Mouse (Mus musculus): ENCODE data around the gene Zfp362.

Gene Zfp362

GRCm38 (mm10) chr4:128806043-128806826, at the start of gene Zfp362:
TSS of gene Zfp362 (minus strand) at chr4:128806045.
- DNase-seq, result peak; percentile 70

- no peak for DNase-seq
These were observed 49.8 kb upstream of the Zfp362 start for GRCm38 (mm10) chr4:128855613-128856040.

DNA sequence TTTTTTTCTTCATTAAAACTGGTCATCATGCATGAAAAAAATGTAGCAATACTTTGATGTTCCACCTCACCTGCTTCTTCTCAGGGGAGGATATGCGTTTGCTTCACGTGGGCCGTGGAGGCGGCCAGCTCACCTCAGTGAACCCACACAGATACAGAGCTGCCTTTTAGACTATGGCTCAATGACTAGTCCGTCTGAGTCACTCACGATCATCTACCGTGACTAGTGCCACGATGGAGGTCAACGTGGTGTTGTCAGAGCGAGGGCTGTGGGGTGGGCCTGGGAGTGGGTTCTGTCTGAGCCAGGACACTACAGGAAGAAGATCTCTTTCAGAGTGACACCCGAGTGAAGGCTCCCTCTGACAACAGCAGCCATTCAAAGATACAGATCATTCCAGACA, 47.3 kb upstream of the Zfp362 start:
- DNase-seq, result no peak

DNA sequence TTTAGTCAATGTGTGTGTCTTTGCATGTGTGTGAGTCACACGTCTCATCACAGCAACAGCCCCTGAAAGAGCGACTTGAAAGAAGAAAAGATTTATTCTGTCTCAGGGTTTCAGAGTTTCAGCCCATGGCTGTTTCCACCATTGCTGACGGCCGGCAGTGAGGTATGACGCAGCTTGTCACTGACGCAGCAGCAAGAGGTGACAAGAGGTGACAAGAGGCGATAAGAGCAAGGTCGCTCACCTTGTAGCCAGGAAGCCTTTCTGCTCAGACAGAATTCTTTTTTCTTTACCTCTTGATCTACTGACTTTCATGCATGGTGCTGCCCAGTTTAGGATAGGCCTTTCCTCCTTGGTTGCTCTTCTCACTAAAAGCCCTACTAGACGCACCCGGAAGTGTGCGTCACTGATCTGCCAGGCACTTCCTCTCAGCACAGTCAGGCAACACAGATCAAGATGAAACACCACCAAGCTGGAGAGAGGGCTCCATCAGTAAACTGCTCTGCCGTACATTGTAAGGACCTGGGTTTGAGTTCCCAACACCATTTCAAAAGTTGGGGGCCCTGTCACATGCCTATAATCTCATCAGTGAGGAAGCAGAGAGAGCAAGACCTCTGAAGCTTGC, 46.5 kb upstream of the Zfp362 start:
- DNase-seq, result no peak

DNA sequence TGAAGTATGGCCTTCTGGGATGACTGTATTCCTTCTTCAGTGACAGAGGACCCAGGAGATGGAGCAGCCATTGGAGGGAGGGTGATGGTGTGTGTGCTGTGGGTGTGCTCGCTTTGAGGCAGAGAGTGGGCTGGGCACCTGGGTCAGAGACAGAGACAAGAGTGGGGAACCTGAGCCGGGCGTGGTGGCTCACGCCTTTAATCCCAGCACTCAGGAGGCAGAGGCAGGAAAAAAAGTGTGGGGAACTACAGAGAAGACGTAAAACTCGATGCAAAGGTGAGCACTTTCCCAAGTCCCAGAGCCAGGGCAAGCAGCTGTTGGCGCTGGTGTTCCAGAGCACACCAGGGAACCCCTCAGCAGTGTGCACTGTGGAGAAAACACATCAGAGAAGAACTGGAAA, 43.8 kb upstream of the Zfp362 start:
- no peak for DNase-seq

DNA sequence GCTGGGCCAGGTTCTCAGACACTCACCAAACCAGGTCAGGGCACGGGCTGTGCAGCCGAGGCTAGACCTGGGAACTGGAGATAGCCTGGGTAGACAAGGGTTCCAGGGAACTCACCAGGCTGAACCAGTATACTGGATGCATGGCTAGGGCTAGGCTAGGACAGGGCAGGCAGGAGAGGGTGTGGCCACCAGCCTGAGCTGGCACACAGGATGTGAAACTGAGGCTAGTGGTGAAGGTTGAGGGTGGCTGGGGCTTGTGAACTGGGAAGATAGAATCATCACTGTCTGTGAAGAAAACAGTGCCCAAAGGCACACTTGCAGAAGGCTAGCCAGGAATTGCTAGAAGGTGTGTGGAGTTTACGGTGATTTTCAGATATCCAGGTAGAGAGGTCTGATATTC, 43.1 kb upstream of the Zfp362 start:
- DNase-seq, result no peak

- DNase-seq, result no peak
These were observed 39.6 kb upstream of the Zfp362 start for GRCm38 (mm10) chr4:128845367-128845973.

DNA sequence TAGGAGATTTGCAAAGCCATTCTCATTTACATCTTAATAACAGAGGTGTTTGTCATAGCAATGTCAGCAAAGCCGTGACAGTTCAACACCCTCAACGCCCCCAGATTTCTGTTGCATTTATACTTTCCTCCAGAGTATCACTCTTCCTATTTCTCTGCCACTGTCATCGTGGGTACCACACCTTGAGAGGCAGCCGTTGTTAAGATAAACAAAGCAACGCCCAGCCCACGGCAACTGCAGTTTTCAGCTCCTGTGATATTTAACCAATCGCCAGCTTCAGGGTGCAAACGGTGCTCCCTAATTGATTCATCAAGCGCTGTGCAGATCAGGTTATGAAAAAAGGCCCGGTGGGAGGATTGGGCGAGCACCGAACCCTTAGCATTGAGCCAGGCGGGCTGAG, 38.7 kb upstream of the Zfp362 start:
- DNase-seq, result no peak

DNA sequence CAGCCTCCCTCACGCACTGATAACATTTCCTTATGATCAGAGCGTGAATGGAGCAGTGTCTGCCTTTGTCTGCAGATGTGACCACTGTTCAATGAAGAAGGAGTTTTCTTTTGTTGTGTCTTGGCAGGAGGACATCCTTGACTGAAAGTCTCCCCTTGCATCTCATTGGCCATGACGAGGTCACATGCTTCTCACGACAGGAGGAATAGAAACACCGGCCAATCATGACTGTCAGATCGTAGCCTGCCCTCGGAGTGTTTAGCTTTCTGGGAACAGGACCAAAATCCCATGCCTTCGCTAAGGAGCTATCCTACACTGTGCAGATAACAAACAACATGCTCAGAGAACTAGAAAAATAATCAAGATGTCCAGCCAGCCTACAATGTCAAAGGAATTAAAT, 35.4 kb upstream of the Zfp362 start:
- DNase-seq, result no peak

DNA sequence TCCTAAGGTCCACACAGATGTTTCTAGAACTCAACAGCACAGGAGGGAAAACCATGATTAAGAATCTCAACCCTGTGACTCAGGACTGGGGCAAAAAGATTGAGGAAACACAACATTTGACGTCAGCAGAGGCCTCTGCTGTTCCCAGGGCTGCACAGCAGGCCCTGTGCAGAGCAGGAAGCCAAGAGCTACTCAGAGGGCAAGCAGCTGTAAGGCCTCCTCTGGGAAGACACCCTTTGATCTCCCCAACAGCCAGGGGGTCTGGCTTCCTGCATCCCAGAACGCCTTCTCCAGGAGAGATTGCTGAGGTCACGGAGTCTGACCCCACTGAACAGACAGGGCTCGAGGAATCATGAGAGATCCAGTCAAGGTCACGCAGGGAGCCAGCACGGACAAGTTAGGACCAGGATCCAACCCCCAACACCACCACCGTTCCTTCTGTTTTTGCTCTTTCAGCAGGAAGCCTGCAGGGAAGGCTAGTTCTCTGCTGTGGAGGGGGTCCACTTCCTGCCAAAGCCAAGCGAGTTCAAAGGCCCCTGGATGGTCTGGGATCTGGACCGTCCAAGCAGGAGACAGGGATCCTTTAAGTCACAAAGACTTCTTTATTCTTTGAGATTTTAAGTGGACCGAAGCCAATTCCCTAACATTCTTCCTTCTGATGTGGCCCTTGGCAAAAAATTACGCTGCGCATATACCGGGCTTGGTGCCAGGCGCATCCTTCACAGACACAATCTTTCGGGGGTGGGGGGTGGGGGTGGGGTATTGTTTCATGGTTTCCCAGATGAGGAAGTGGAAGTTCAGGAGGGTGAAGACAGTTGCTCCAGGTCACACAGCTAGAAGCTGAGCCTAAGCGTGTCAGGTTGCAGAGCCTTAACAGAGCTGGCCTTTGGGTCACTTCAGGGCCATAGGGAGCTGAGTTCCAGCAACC, 34.2 kb upstream of the Zfp362 start:
- DNase-seq, result no peak

DNA sequence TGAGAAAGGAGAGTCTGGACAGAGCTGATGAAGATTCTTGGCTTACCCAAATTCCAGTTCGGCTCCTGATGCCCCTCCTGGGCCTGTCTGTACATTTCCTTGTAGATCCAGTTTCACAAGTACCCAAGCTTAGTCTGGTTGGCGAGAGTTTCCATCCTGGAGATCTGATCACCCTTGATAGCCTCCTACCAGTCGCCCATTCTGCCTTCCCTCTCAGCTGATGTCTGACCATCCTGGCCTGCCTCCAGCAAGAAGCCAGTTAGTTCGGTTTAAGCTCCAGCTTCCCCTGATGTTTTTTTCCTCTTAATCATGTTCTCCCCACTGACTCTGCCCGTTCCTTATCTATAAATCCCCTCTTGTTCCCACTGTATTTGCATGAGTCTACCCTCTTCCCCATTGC, 32.4 kb upstream of the Zfp362 start:
- DNase-seq, result no peak

DNA sequence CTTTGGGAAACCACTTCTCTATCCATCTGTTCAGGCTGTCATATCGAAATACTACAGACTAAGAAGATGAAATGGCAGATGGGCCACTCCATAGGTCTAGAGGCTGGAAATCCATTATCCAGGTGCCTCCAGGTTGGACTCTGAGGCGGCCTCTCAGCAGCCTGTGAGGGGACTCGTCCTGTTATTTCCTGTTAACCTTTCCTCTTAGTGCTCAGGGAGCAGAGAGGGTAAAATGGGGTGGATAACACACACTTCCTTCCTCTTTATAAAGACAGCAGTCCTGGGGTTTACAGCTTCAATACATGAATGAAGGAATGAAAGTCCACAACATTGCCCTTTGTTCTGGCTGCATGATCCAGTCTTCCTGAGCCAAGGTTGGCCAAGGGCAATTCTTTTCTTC, 18.3 kb upstream of the Zfp362 start:
- DNase-seq, result no peak

DNA sequence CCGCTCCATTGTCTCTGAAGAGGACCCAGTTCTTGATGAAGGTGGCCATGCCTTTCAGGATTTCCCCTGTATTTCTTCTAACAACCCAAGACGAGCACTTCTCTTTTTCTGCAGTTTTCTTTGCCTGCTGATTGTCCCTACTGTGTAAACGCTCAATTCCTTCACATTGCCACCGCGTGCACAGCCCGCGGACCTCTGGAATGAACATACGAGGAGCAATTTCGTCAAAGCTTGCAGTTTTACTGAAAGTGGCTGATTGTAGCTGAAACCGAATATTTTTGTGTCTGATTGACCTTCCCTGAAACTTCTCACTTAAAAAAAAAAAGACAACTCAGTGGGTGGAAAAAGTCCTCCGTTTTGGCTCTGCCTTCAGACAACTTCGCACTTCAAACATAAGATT, 14.7 kb upstream of the Zfp362 start:
- no peak for DNase-seq

DNA sequence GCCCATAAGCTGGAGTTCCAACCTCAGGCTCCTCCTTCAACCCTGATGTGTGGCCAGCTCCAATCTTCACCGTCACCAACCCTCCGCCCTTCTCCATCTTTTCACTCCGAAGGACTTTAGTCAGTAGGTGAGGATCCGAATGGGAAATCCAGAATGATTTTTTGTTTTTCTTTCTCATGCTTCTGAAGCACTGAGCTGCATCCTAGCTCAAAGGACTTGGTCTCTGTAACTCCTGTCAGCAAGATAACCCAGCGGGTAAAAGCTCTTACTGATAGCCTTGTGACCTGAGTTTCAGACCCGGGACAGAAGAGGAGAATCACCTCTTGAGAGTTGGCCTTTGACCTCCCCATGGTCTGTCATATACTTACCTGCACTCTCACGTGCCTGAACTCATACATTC, 11.2 kb upstream of the Zfp362 start:
- DNase-seq, result no peak

DNA sequence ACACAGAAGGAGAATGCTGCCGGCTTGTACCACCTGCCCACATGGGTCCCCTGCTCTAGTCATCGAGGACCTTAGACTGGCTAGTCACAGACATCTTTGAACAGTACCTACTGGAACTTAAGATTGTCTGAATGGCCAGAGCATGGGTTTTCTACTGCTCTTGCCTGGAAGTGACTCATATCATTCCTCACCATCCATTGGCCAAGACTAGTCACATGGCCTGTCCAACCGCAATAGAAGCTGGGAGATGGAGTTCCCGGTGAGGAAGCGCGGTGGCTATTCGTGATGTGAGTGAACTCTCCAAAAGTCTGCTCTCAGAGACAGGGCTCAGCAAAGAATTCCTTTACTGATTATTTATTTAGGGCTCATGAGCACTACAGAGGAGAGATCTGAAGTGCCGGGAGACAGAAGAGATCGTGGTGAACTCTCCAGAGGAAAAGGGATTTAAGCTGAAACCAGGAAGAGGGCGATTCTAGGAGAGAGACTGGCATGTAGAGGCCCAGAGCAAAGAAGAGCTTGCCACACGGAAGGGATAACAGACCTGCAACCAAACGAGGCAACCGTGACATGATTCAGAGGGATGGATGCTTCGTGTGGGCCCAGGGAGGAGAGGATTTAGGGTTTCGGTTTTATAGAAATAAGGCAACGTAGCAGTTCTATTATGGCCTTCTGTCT, 5.7 kb upstream of the Zfp362 start:
- DNase-seq, result peak; percentile 65

DNA sequence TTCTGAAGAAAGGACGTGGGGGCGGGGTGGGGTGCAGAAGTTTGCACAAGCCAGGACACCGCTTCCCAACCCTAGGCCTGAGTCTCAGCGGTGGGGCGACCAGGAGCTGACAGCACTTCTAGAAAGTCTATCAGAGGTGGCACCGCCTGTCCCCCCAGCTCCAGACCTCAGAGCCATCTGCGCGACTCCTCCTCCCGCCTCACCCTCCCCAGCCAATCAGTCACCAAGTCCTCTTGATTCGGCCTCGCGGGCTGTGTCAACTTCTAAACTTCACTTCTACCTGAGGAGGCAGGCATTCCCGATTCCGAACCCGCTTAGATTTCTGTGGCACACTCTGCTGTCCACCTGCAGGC, 958 bp upstream of the Zfp362 start:
- peak; percentile 60 for DNase-seq

GRCm38 (mm10) chr4:128805150-128806042, 449 bp downstream of the Zfp362 start:
- DNase-seq, result peak; percentile 56

GRCm38 (mm10) chr4:128804426-128805149, 1.3 kb downstream of the Zfp362 start:
- peak; percentile 33 for DNase-seq

GRCm38 (mm10) chr4:128803569-128803968, 2.3 kb downstream of the Zfp362 start:
- no peak for DNase-seq

DNA sequence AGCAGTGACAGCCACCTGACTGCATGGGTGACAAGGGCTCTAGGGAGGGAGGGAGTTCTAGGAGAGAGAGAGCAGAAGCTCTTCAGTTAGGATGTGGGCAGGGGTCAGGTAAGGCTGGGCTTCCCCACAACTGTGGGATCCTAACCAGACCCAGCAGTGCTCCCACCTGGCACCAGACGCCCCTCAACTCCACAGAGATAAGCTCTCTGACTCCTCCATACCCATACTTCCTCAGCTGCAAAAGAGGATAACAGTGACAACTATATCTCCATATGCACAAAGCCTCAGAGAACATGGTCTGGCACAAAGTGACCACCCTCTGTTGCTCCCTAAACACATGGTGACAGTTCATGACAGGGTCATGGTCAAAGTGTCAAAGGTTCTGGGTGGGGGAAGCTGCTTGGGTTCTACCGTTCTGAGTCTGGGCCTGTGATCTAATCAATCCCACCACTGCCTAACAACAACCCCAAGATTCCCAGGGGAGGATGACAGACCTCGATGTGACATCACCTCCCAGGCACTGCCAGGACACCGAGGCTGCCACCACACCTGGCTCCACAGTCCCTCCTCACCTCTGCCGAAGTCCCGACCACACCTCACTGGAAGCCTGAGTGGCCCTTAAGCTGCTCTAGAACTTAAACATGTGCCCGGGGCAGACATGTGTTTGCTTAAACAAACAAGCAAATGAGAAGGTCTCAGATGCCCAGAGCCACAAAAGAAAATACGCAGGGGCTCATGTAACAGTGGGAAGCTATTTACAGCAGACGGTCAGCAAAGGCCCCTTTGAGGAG, 4.0 kb downstream of the Zfp362 start:
- no peak for DNase-seq

All from thymus, postnatal 25 days (tissue).